Mouse (Mus musculus): ENCODE data around the gene Ahctf1. TPM values are rescaled to one million over a fixed set of nuclear protein-coding genes. Genes with fewer than 3 reads are reported as not detected.

Gene Ahctf1
- total and polyA plus RNA-seq, 3 experiments: 56.9 to 489 (median 70.8) TPM

- TF ChIP-seq RCOR1 (IDR thresholded peaks at IDR 0.05; ENCODE audit: low read depth, low read length): no peak
- TF ChIP-seq RAD21 (IDR thresholded peaks at IDR 0.05; ENCODE audit: low read depth, low read length): no peak
- no peak for TF ChIP-seq TCF12 (IDR thresholded peaks at IDR 0.05; ENCODE audit: low read depth, low read length)
- no peak for TF ChIP-seq CTCF (IDR thresholded peaks at IDR 0.05 in 2 of 3, conservative IDR thresholded peaks at IDR 0.05 in 1 of 3; ENCODE audit: control insufficient read depth in 1 of 3, insufficient read depth in 1 of 3, low read depth in 2 of 3, low read length in 3 of 3, poor library complexity in 1 of 3, severe bottlenecking in 1 of 3)
- TF ChIP-seq ELF1 (IDR thresholded peaks at IDR 0.05; ENCODE audit: low read depth, low read length): no peak
- TF ChIP-seq ZKSCAN1 (IDR thresholded peaks at IDR 0.05; ENCODE audit: low read depth, low read length): no peak
- no peak for TF ChIP-seq ZC3H11A (IDR thresholded peaks at IDR 0.05; ENCODE audit: low read depth, low read length)
- TF ChIP-seq TAL1 (IDR thresholded peaks at IDR 0.05; ENCODE audit: low read length): no peak
- TF ChIP-seq GABPA (IDR thresholded peaks at IDR 0.05; ENCODE audit: low read depth, low read length): no peak
- no peak for TF ChIP-seq POLR2A (IDR thresholded peaks at IDR 0.05; ENCODE audit: control insufficient read depth in 1 of 2, insufficient read depth in 1 of 2, low read depth in 1 of 2, low read length in 2 of 2, poor library complexity in 1 of 2)
- no peak for TF ChIP-seq SMC3 (IDR thresholded peaks at IDR 0.05; ENCODE audit: low read depth, low read length)
These were observed 11.1 kb upstream of the Ahctf1 start for GRCm38 (mm10) chr1:179814616-179815015.

GRCm38 (mm10) chr1:179813385-179813784 lies 9.9 kb upstream of the Ahctf1 start:
- TF ChIP-seq CHD2 (IDR thresholded peaks at IDR 0.05; ENCODE audit: low read length) (no peak), SIN3A (IDR thresholded peaks at IDR 0.05; ENCODE audit: low read length) (0 out of 2 replicates have a peak, but pooled peaks have one; percentile 20), BHLHE40 (IDR thresholded peaks at IDR 0.05; ENCODE audit: borderline replicate concordance, low read depth, low read length) (peak; percentile 89), EP300 (IDR thresholded peaks at IDR 0.05; ENCODE audit: low read depth in 1 of 2, low read length in 2 of 2) (0 out of 4 replicates have a peak, but pooled peaks of 1 of the 2 experiments have one; percentile 28), USF2 (IDR thresholded peaks at IDR 0.05; ENCODE audit: borderline replicate concordance in 1 of 2, insufficient read depth in 1 of 2, low read depth in 1 of 2, low read length in 2 of 2) (no peak), TBP (IDR thresholded peaks at IDR 0.05; ENCODE audit: low read depth, low read length) (no peak), CTCF (IDR thresholded peaks at IDR 0.05 in 2 of 3, conservative IDR thresholded peaks at IDR 0.05 in 1 of 3; ENCODE audit: control insufficient read depth in 1 of 3, insufficient read depth in 1 of 3, low read depth in 2 of 3, low read length in 3 of 3, poor library complexity in 1 of 3, severe bottlenecking in 1 of 3) (no peak), TCF12 (IDR thresholded peaks at IDR 0.05; ENCODE audit: low read depth, low read length) (0 out of 2 replicates have a peak, but pooled peaks have one; percentile 39), MXI1 (IDR thresholded peaks at IDR 0.05; ENCODE audit: low read depth, low read length) (no peak), TAL1 (IDR thresholded peaks at IDR 0.05; ENCODE audit: low read length) (peak; percentile 32; the same call in 1 of the 2 replicates), JUND (IDR thresholded peaks at IDR 0.05; ENCODE audit: low read depth, low read length) (no peak), ZNF384 (IDR thresholded peaks at IDR 0.05; ENCODE audit: low read depth, low read length) (no peak), MYB (IDR thresholded peaks at IDR 0.05; ENCODE audit: low read depth, low read length) (no peak), KAT2A (conservative IDR thresholded peaks at IDR 0.05; ENCODE audit: low read depth, low read length) (no peak), MAFK (IDR thresholded peaks at IDR 0.05; ENCODE audit: borderline replicate concordance, low read depth, low read length) (no peak), MEF2A (IDR thresholded peaks at IDR 0.05; ENCODE audit: extremely low read depth, insufficient replicate concordance, low read depth, low read length, poor library complexity, severe bottlenecking) (no peak), ETS1 (IDR thresholded peaks at IDR 0.05; ENCODE audit: low read depth, low read length) (0 out of 2 replicates have a peak, but pooled peaks have one; percentile 5), NELFE (IDR thresholded peaks at IDR 0.05; ENCODE audit: low read depth, low read length) (no peak)
- no peaks in the 10 kb centered on the region for H3K9me3 ChIP-seq (replicated peaks; ENCODE audit: insufficient read depth, low read length)
- H3K27ac ChIP-seq (ENCODE audit: control insufficient read depth, low read depth, low read length): no peak overlapping the region
- no peak overlapping the region for H3K4me3 ChIP-seq (ENCODE audit: control insufficient read depth in 1 of 2, insufficient read depth in 1 of 2, low read depth in 2 of 2, low read length in 2 of 2)
- no peak overlapping the region for H3K9ac ChIP-seq (ENCODE audit: control insufficient read depth, low read depth, low read length, poor library complexity, severe bottlenecking)
- no peak for DNase-seq (ENCODE audit: low read depth, low spot score)
- peaks cover 0 to 2% of the 10 kb centered on the region in 2 experiments; a peak in 1 of 4 replicates for H3K27me3 ChIP-seq (ENCODE audit: control insufficient read depth in 1 of 2, insufficient read depth in 2 of 2, low read length in 2 of 2)
- H3K4me1 ChIP-seq (ENCODE audit: control insufficient read depth in 1 of 2, insufficient read depth in 2 of 2, low read length in 2 of 2): peaks cover 5 to 15% of the 10 kb centered on the region in 2 experiments
- H3K79me2 ChIP-seq (ENCODE audit: control insufficient read depth, insufficient read depth, low read length, poor library complexity): no peaks in the 10 kb centered on the region
- H3K36me3 ChIP-seq (ENCODE audit: control insufficient read depth in 1 of 2, insufficient read depth in 2 of 2, low read length in 2 of 2): peaks cover 0 to 13% of the 10 kb centered on the region in 2 experiments; a peak in 2 of 4 replicates

More at GRCm38 (mm10) chr1:179814616-179815015, 11.1 kb upstream of the Ahctf1 start:
- H3K4me1 ChIP-seq (ENCODE audit: control insufficient read depth in 1 of 2, insufficient read depth in 2 of 2, low read length in 2 of 2): peaks cover 0 to 10% of the 10 kb centered on the region in 2 experiments; a peak in 2 of 4 replicates
- H3K9ac ChIP-seq (ENCODE audit: control insufficient read depth, low read depth, low read length, poor library complexity, severe bottlenecking): no peak overlapping the region
- no peak for DNase-seq (ENCODE audit: low read depth, low spot score)
- peaks cover 0 to 8% of the 10 kb centered on the region in 2 experiments; a peak in 2 of 4 replicates for H3K36me3 ChIP-seq (ENCODE audit: control insufficient read depth in 1 of 2, insufficient read depth in 2 of 2, low read length in 2 of 2)
- H3K27ac ChIP-seq (ENCODE audit: control insufficient read depth, low read depth, low read length): no peak overlapping the region
- H3K79me2 ChIP-seq (ENCODE audit: control insufficient read depth, insufficient read depth, low read length, poor library complexity): no peaks in the 10 kb centered on the region
- no peaks in the 10 kb centered on the region for H3K9me3 ChIP-seq (replicated peaks; ENCODE audit: insufficient read depth, low read length)
- peaks cover 0 to 2% of the 10 kb centered on the region in 2 experiments; a peak in 1 of 4 replicates for H3K27me3 ChIP-seq (ENCODE audit: control insufficient read depth in 1 of 2, insufficient read depth in 2 of 2, low read length in 2 of 2)
- no peak overlapping the region for H3K4me3 ChIP-seq (ENCODE audit: control insufficient read depth in 1 of 2, insufficient read depth in 1 of 2, low read depth in 2 of 2, low read length in 2 of 2)

Data from MEL (cell line).